8 mouse cellular contexts compared by ENCODE assay signal in genomic region chr4:59360704-59361103, GRCm38 (mm10).
DNase-seq lines count a peak whose midpoint lies in the region; ATAC-seq and TF ChIP-seq lines count a peak whose summit lies in the region.

No protein-coding gene starts in this region.

- no peaks in the 10 kb centered on the region for H3K79me2 ChIP-seq in macrophage (ENCODE audit: inconsistent target)

- H3K9ac ChIP-seq in hindbrain, embryonic 11.5 days (ENCODE audit: low read depth, low read length): no peak overlapping the region

- H3K4me2 ChIP-seq in hindbrain, embryonic 11.5 days (replicated peaks; ENCODE audit: low read depth, low read length): no peak overlapping the region

- H3K27me3 ChIP-seq in G1E (ENCODE audit: insufficient read depth, low read length): no peaks in the 10 kb centered on the region
- H3K27me3 ChIP-seq in hindbrain, embryonic 11.5 days (ENCODE audit: control insufficient read depth, insufficient read depth, low read length): no peaks in the 10 kb centered on the region

- H3K36me3 ChIP-seq in G1E (replicated peaks): peaks cover 67% of the 10 kb centered on the region
- H3K36me3 ChIP-seq in hindbrain, embryonic 11.5 days (ENCODE audit: control insufficient read depth, insufficient read depth, low read length): no peaks in the 10 kb centered on the region
- no peaks in the 10 kb centered on the region for H3K36me3 ChIP-seq in macrophage (ENCODE audit: inconsistent target)

- ATAC-seq in G1E (ENCODE audit: extremely low read depth, insufficient number of reproducible peaks, low FRiP score, poor library complexity, severe bottlenecking): peak; percentile 49; the same call in 1 of the 2 replicates
- ATAC-seq in erythroid progenitor cell, adult 5-6 weeks (replicated peaks; ENCODE audit: low FRiP score, poor library complexity, severe bottlenecking): peak; percentile 83
- 0 out of 2 replicates have a peak, but pooled peaks have one; percentile 38 for ATAC-seq in hindbrain, embryonic 11.5 days (ENCODE audit: low FRiP score)

- TF ChIP-seq POLR2A in brain, embryonic 14.5 days (IDR thresholded peaks at IDR 0.05; ENCODE audit: borderline replicate concordance, extremely low read depth, insufficient read depth, insufficient read length, poor library complexity, severe bottlenecking): no peak

- H3K27ac ChIP-seq in hindbrain, embryonic 11.5 days (ENCODE audit: low read depth, low read length): no peak overlapping the region
- H3K27ac ChIP-seq in left cerebral cortex, adult 2 months: no peak overlapping the region
- peak overlapping the region; percentile 91 for H3K27ac ChIP-seq in macrophage

- peaks cover 30% of the 10 kb centered on the region for H3K4me1 ChIP-seq in G1E (ENCODE audit: insufficient read depth, low read depth, low read length)
- H3K4me1 ChIP-seq in hindbrain, embryonic 11.5 days (replicated peaks; ENCODE audit: control insufficient read depth, insufficient read depth, low read length): no peaks in the 10 kb centered on the region

- WGBS in hindbrain, embryonic 11.5 days: 5% methylated on average over 15 of the region's 15 CpGs
- 9% methylated on average over 15 of the region's 15 CpGs for WGBS in macrophage (ENCODE audit: missing documents)

- intact Hi-C loops in left cerebral cortex, adult 2 months (cut with DNase I): loop anchor here (1.0 to 5.0 kb wide), 2 partner anchors 209 to 422 kb away; no protein-coding TSS in a partner anchor

- peak; percentile 80 for TF ChIP-seq CTCF in G1E (IDR thresholded peaks at IDR 0.05; ENCODE audit: low read depth, low read length)
- peak; percentile 94 for TF ChIP-seq CTCF in brain, embryonic 14.5 days (IDR thresholded peaks at IDR 0.05; ENCODE audit: borderline replicate concordance, extremely low read depth, insufficient read depth, insufficient read length)
- TF ChIP-seq CTCF in left cerebral cortex, adult 2 months (IDR thresholded peaks at IDR 0.05): peak; percentile 97

- H3K4me3 ChIP-seq in G1E (ENCODE audit: low read depth, low read length) (no peak overlapping the region), macrophage (ENCODE audit: inconsistent target) (no peak overlapping the region)
- H3K4me3 ChIP-seq in hindbrain, embryonic 11.5 days (ENCODE audit: low read depth, low read length): no peak overlapping the region
- no peak overlapping the region for H3K4me3 ChIP-seq in left cerebral cortex, adult 2 months

- DNase-seq in G1E (ENCODE audit: low spot score): peak; percentile 57
- DNase-seq in brain, embryonic 14.5 days (ENCODE audit: low read depth): peak; percentile 81
- DNase-seq in hindbrain, embryonic 11.5 days (ENCODE audit: low spot score): peak; percentile 90
- peak; percentile 73 to 87 for DNase-seq in left cerebral cortex, adult 2 months (ENCODE audit: extremely low spot score in 1 of 2, low spot score in 2 of 2)
- peak; percentile 73 to 87 for DNase-seq in right cerebral cortex, postnatal 10 days (ENCODE audit: low spot score in 2 of 2)
- DNase-seq in urinary bladder, postnatal 25 days (ENCODE audit: low spot score): peak; percentile 86

- H3K9me3 ChIP-seq in G1E (replicated peaks): no peaks in the 10 kb centered on the region
- no peaks in the 10 kb centered on the region for H3K9me3 ChIP-seq in hindbrain, embryonic 11.5 days (ENCODE audit: control insufficient read depth, low read length)
